Mouse (Mus musculus): ENCODE measurements at regions not wholly inside any gene's neighbourhood (a gene's known extent, or its start where the extent isn't known, plus 50 kb on each side); places are given as distances from the start of the nearest gene placed in this dataset.

DNA sequence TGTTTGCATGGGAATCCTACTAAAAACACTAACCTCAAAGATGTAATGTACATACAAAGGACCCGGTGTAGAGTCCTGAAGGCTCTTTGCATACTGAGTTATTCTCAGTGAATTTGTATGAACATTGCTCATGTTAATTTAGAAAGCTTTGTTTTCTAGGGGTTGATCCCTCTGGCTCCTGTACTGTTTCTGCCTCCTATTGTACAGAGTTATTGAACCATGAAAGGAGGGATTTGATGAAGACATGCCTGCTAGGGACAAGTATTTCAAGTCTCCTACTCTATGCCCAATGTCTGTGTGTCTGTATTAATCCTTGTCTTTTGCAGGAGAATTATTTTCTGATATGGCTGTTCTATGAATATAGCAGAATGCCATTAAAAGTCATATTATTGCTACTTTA is 1425.1 kb downstream of the Fam181b start:
- DNase-seq (ENCODE audit: extremely low spot score in 1 of 2, low spot score in 1 of 2) = no peak

GRCm38 (mm10) chr7:94517002-94517401 is 1437.3 kb downstream of the Fam181b start:
- no peak for DNase-seq (ENCODE audit: extremely low spot score in 1 of 2, low spot score in 1 of 2)

DNA sequence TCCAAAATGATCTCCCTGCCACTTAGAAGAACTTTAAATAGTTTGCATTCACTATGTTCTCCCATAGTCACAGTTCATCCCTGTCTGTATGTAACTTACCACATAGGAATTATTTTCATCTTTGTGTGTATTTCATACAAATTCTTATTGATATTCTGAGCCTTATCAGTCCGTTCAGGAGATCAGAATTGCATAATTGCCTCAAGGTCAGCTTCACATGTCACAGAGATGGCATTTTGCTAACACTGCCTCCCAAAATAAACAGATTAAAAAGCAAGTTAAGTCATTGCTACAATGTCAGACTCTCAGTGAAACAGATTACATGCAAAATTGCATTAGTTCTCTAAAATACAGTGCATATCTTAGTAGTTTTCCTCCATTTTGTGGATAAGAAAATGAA is 1452.9 kb downstream of the Fam181b start:
- no peak for DNase-seq (ENCODE audit: extremely low spot score in 1 of 2, low spot score in 1 of 2)

DNA sequence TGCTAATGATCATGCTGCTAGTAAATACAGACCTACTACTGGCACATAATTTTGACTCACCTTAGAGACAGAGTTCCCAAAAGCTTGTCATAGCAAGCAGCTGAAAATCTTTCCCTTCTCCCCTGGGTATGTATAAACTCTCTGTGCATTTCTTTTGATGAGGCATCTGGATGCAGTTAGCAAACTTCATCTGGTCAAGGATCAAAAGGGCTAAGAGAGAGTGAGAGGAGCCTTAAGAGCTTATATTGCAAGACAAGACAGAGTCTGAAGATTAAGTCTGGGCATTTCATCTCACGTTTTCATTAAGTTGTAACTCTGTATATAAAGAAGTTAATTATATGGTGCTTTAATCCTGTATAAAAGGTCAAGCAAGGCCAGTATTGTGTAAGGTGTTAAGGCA is 1468.7 kb downstream of the Fam181b start:
- DNase-seq (ENCODE audit: extremely low spot score in 1 of 2, low spot score in 1 of 2) = no peak

- DNase-seq (ENCODE audit: extremely low spot score in 1 of 2, low spot score in 1 of 2) = no peak
These were observed 1501.8 kb downstream of the Fam181b start for GRCm38 (mm10) chr7:94581475-94581874.

DNA sequence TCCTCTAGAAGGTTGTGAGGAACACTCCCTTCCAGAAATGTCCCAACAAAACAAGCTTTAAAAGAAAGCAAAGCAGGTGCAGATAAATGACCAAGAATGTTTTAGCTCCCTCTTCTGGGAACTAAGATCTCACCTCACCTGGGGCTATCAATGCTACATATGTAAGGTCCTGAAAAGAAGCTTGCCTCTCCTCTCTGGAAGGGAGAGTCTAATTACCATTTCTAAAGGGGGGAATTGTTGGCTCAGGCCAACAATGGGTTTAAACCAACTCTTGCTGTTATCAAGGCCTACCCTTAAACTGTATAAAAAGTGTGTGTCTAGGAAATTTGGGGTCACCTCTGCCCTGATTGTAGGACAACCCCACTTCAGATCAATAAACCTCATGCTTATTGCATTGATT is 1508.1 kb downstream of the Fam181b start:
- no peak for DNase-seq (ENCODE audit: extremely low spot score in 1 of 2, low spot score in 1 of 2)

DNA sequence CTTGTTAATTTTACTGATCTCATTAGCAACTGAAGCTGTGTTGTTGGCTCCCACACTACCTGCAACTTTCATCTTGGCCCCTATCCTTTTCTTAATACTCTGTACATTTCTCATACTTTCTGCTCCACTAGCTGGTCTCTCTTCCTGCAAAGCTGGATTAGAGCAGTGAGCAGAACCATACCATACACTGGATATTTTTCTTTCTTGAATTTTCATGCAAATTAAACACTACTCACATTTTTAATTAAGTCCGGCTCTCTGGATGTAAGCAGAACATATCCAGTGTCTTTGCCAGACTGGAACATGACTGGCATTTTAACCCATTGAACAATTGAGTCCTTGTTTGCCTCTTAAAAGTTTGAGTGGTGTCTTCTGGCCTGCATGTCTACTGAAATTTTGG is 1515.0 kb downstream of the Fam181b start:
- DNase-seq (ENCODE audit: extremely low spot score in 1 of 2, low spot score in 1 of 2) = peak in 1 of 2 experiments; percentile 2

DNA sequence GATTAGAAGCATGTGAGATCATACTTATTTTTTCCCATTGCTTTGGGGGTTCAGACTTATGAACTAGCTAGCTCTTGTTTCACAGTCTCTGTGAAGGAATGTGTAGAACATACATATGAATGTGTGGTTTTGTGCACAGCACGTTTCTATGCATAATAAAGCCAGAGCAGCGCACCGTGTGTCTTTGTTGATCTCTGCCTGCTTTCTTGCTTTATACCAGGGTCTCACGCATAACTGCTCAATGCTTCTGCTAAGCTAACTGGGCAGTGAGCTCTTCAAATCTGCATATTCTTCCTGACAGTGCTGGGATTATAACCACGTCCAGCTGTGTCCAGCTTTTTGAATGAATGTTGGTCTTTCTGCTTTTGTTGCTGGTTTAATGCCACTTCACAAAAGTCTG is 1539.3 kb downstream of the Fam181b start:
- no peak for DNase-seq (ENCODE audit: extremely low spot score in 1 of 2, low spot score in 1 of 2)

DNA sequence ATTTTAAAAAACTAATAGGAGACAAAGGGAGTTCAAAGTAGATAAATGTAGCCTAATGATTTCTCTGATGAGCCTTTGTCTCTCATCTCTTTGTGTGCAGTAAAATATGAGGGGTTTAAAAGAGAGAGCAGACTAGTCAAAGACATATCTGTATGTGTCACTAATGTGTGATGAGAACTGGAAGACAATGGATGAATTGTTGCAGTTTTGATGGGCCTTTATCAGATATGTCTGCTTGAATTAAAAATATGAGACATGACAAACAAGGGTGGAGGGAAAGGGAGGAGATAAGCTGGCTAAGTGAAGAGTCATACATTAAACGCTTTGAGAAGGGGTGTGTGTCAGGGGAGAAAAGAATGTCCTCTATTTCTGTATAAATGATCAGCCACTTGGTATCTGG is 1544.9 kb downstream of the Fam181b start:
- no peak for DNase-seq (ENCODE audit: extremely low spot score in 1 of 2, low spot score in 1 of 2)

- no peak for DNase-seq (ENCODE audit: extremely low spot score in 1 of 2, low spot score in 1 of 2)
These were observed 1533.6 kb upstream of the Tenm4 start for GRCm38 (mm10) chr7:94637367-94638023.

- no peak for DNase-seq (ENCODE audit: extremely low spot score in 1 of 2, low spot score in 1 of 2)
These were observed 1526.3 kb upstream of the Tenm4 start for GRCm38 (mm10) chr7:94644560-94645285.

GRCm38 (mm10) chr7:94645337-94645736 is 1525.7 kb upstream of the Tenm4 start:
- no peak for DNase-seq (ENCODE audit: extremely low spot score in 1 of 2, low spot score in 1 of 2)

- DNase-seq (ENCODE audit: extremely low spot score in 1 of 2, low spot score in 1 of 2) = no peak
These were observed 1520.6 kb upstream of the Tenm4 start for GRCm38 (mm10) chr7:94650462-94650861.

DNA sequence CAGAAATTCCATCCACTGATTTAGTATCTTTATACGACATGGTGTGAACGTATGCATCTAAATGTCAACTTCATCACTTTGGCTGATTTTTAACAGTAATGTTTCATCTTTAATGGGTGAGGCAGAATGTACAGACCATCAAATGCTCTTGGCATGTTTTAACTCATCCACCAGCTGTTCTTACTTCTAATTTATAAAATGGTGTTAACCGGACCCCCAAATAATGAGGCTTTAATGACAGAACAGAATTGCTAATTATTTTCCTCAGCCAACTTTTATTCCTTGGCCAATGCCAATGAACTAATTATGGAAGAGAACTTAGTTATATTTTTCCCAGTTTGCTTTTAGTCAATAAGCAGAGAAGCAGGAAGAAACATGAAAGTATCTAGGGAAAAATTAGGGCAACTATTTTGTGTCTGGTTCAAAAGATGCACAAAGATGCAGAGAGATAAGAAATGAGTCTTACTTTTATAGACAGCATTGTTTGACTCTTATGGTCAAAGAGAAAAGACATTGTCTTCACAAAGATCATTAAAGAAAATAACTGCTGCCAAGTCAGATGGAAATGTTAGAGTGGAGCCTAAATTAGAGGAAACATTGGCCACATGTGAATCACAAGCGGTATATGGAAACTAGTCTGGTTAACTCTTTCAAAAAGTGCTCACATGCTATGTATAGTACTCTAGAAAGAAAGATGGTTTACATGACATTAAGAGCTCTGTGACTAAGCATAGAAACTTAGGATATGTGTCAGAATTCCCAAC is 1504.5 kb upstream of the Tenm4 start:
- no peak for DNase-seq (ENCODE audit: extremely low spot score in 1 of 2, low spot score in 1 of 2)

DNA sequence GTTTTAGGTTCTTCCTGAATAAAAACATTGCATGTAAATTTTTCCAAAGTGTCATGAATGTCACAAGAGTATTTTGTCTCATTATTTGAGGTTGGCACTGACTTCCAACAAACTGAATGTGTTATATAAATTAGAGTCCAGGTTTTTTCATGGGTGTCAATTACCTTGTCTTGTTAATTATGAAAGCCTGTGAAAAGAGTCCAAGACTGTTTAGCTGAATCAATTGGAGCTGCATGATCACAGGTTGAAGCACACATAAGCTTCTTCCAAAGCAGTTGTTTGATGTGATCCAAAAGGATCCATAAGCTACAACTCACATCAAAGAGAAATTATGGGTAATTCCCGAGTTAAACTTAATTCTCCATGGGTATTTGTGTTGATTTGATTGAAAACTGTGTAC is 1502.8 kb upstream of the Tenm4 start:
- DNase-seq (ENCODE audit: extremely low spot score in 1 of 2, low spot score in 1 of 2) = no peak

- DNase-seq (ENCODE audit: extremely low spot score in 1 of 2, low spot score in 1 of 2) = no peak
These were observed 1502.1 kb upstream of the Tenm4 start for GRCm38 (mm10) chr7:94668836-94669396.

- no peak for DNase-seq (ENCODE audit: extremely low spot score in 1 of 2, low spot score in 1 of 2)
These were observed 1483.2 kb upstream of the Tenm4 start for GRCm38 (mm10) chr7:94687887-94688286.

DNA sequence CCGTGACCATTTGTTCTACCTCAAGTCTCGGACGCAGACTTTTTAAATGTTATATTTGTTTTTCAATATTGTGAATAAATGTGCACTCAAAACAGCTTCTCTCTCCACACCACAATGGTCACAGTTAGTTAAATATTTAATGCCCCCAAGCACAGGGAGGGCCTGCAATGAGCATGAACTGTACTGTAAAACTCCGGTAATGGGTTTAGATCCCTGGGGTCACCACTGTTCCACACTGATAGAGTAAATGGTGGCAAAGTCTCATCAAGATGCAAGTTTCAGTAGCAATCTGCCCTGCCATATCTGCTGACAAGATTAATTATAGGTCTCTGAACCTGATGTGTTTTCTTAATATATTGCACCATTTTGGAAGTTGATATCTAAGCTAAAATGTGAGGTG is 1473.8 kb upstream of the Tenm4 start:
- no peak for DNase-seq (ENCODE audit: extremely low spot score in 1 of 2, low spot score in 1 of 2)

DNA sequence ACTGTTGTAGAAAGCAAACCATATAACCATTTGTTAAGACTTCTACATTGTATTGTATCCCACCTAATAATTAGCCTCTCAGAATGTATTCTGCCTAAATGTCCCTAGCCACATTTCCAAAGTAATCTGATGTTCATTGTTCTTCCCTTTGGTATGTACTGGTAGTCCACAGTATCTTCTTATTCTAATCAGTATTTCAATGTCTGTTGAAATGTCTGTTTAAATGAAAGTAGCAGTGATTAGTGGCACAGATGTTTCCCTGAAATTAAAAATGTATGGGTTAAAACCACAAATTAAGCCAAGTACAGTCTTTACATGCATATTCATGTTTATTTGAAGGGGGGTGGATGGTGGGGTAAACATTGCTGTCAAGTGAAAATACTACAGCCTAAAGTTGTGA is 1464.6 kb upstream of the Tenm4 start:
- no peak for DNase-seq (ENCODE audit: extremely low spot score in 1 of 2, low spot score in 1 of 2)

DNA sequence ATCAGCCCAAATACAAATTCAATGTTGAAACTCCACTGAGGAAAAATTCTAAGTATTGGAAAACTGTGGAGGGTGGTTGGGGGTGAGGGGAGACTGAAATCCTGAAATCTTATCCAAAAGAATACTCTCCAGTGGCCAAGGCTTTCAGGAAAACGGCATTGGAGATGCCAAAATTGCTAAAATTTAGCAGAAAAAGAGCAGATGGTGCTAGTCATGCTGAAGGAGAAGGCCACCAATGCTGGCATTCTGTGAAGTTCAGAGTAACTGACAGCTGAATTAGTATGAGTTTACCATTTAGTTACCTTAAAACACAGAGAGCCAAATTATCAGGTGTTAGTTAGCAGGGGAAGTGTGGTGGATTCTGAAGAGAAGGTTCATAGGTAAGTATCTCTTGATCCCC is 1437.6 kb upstream of the Tenm4 start:
- peak in 1 of 2 experiments; percentile 2 for DNase-seq (ENCODE audit: extremely low spot score in 1 of 2, low spot score in 1 of 2)

DNA sequence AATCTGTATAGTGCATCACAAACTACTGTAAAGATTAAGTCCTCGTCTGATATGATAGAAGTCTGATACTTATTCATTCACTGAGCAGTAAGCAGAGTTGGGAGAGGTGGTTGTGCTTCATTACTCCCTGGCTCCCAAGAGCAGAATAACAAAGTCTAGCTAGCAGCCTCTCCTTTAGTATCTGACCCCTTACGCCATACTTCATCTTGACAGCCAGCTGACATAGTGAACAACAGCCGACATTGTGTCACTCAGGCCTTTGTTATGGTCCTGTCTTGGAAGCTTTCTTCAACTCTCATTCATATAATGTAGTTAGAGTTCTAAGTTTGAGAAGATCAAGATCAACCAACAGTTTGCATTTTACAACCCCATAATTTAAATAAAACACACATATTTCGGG is 1436.3 kb upstream of the Tenm4 start:
- DNase-seq (ENCODE audit: extremely low spot score in 1 of 2, low spot score in 1 of 2) = no peak

Measured in frontal cortex, adult 2 months (tissue).